ENCODE assay signal across 14 mouse cellular contexts in genomic region chr4:102682190-102682589, GRCm38 (mm10). TPM values are rescaled to one million over a fixed set of nuclear protein-coding genes. Genes with fewer than 3 reads are reported as not detected.
DNase-seq lines count a peak whose midpoint lies in the region; ATAC-seq lines count a peak whose summit lies in the region.
"Had no signal": no experiment of that assay in that cellular context is flagged by ENCODE, and none has a peak within 500 bp of the region (broad histone marks: within the 10 kb centered on the region; RNA-seq: fewer than 3 reads in every experiment).

No protein-coding gene starts in this region.

- peak; percentile 79 for ATAC-seq in frontal cortex, adult (ENCODE audit: low TSS enrichment)
- ATAC-seq in inflammation-experienced regulatory T-cells, adult 6 months, result peak; percentile 89
- ATAC-seq: midbrain, embryonic 16.5 days had no signal

- DNase-seq in frontal cortex, postnatal 14 days (ENCODE audit: low spot score in 2 of 2), result no peak
- DNase-seq in A20 (ENCODE audit: low read depth, low spot score) (peak; percentile 22), MN1 (ENCODE audit: low spot score) (peak; percentile 6)
- no peak for DNase-seq in right cerebral cortex, postnatal 36 days (ENCODE audit: low spot score in 2 of 2)
- DNase-seq in kidney, postnatal 14 days, result no peak
- no peak for DNase-seq in ovary, postnatal 10 days (ENCODE audit: low spot score)
- DNase-seq: adrenal gland, postnatal 10 days; cerebellum, adult 2 months; embryo, embryonic 11 days; heart, adult 11 months; lung, adult 2 months had no signal

RNA-seq across cellular contexts. Expression of gene Sgip1, which starts 58.9 kb away (rescaled TPM):
- 1 to 10 TPM in 2 of 3 experiments, not detected in 1; 1.2 to 1.9 TPM for polyA plus RNA-seq in inflammation-experienced regulatory T-cells, adult 6 months (2017; shearing (Covaris generic))

Comparison
In these comparisons a context has a peak if more than half of its experiments do, and no peak if none do; other contexts are left out.
1. DNase-seq: peak in A20 (single experiment) and MN1 (single experiment); none in frontal cortex, postnatal 14 days (0 of 2), right cerebral cortex, postnatal 36 days (0 of 2), kidney, postnatal 14 days (single experiment) and ovary, postnatal 10 days (single experiment).